Mouse (Mus musculus): ENCODE data around the gene Zscan26. TPM values are rescaled to one million over a fixed set of nuclear protein-coding genes. Genes with fewer than 3 reads are reported as not detected.
"Not testable (repeated sequence)": the region's sequence is repeated elsewhere in the genome, so short reads cannot be mapped to it uniquely, and the experiment has no call there.

Gene Zscan26
- polyA plus RNA-seq, 1 experiment from 2014 or later, result 22.0 TPM

- no peaks in the 10 kb centered on the region for H3K27me3 ChIP-seq (ENCODE audit: control insufficient read depth, insufficient read depth, low read length)
Measured at GRCm38 (mm10) chr13:21402287-21402846, 51.2 kb downstream of the Zscan26 start, which contains the start of gene Zkscan3. Zkscan3 (minus strand) TSS chr13:21402755.

DNA sequence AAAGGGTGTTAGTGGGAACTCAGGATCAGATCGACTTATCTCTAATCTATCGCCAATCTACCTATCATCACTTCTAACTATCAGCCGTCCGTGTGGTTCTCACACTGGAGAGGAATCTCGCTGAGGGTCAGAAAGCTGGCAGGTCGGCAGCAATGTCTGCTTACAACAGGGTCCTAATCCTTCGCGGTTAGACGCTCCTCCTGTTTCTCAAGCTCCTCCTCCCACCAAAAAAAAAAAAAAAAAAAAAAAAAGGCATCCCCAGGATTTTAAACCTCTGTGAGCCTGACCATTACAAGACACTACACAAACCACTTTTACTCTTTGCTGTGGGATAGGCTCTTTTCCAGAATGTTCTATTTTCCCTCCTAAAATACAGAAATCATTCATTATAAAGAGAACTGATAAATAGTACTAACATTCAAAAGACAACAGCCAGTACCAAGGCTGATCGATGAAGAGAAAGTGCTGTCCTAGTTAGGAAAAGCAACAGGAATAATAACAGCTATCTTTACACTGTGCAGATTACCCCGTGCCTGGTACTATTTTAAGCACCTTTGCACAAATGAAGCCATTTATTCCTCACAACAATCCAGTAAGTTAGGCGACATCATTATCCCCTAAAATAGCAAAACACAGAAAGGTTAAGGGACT is 51.8 kb downstream of the Zscan26 start:
- Histone ChIP-seq H3K4me1 (ENCODE audit: control insufficient read depth, insufficient read depth, low read length) (no peaks in the 10 kb centered on the region), H3K27me3 (ENCODE audit: control insufficient read depth, insufficient read depth, low read length) (no peaks in the 10 kb centered on the region), H3K4me3 (ENCODE audit: low read depth, low read length) (peak overlapping the region; percentile 87), H3K4me2 (ENCODE audit: low read depth, severe bottlenecking) (peak overlapping the region; percentile 64), H3K9ac (ENCODE audit: low read length) (peak overlapping the region; percentile 85), H3K9me3 (ENCODE audit: control insufficient read depth, low read length) (no peaks in the 10 kb centered on the region), H3K27ac (replicated peaks; ENCODE audit: low read depth, low read length) (no peak overlapping the region), H3K36me3 (ENCODE audit: control insufficient read depth, insufficient read depth, low read length) (no peaks in the 10 kb centered on the region)
- DNase-seq (ENCODE audit: low spot score), result peak; percentile 24
- ATAC-seq (ENCODE audit: insufficient number of reproducible peaks, low FRiP score, low TSS enrichment, low read depth), result peak; percentile 28; the same call in 1 of the 2 replicates
- 14% methylated on average over 12 of the region's 12 CpGs for WGBS

More at GRCm38 (mm10) chr13:21402287-21402846, 51.2 kb downstream of the Zscan26 start, which contains the start of gene Zkscan3:
- WGBS, result 0% methylated on average over 35 of the region's 35 CpGs
- ATAC-seq (ENCODE audit: insufficient number of reproducible peaks, low FRiP score, low TSS enrichment, low read depth) (peak; percentile 94), DNase-seq (ENCODE audit: low spot score) (peak; percentile 87)
- Histone ChIP-seq H3K27ac (replicated peaks; ENCODE audit: low read depth, low read length) (0 out of 2 replicates have a peak within 1 kb of the TSS, but pooled peaks have one; percentile 8), H3K36me3 (ENCODE audit: control insufficient read depth, insufficient read depth, low read length) (no peaks in the 10 kb centered on the region), H3K4me3 (ENCODE audit: low read depth, low read length) (peak within 1 kb of the TSS; percentile 87), H3K4me1 (ENCODE audit: control insufficient read depth, insufficient read depth, low read length) (no peaks in the 10 kb centered on the region), H3K9ac (ENCODE audit: low read length) (peak within 1 kb of the TSS; percentile 85), H3K9me3 (ENCODE audit: control insufficient read depth, low read length) (no peaks in the 10 kb centered on the region), H3K4me2 (ENCODE audit: low read depth, severe bottlenecking) (peak within 1 kb of the TSS; percentile 64)

GRCm38 (mm10) chr13:21401166-21401565 is 52.4 kb downstream of the Zscan26 start:
- WGBS, result 85% methylated on average over 3 of the region's 3 CpGs
- H3K9ac ChIP-seq (ENCODE audit: low read length), result peak overlapping the region; percentile 43; the same call in 1 of the 2 replicates
- H3K4me2 ChIP-seq (ENCODE audit: low read depth, severe bottlenecking), result peak overlapping the region; percentile 64

GRCm38 (mm10) chr13:21397486-21397885 is 56.0 kb downstream of the Zscan26 start:
- no peaks in the 10 kb centered on the region for H3K9me3 ChIP-seq (ENCODE audit: control insufficient read depth, low read length)
- DNase-seq (ENCODE audit: low spot score) (no peak), ATAC-seq (ENCODE audit: insufficient number of reproducible peaks, low FRiP score, low TSS enrichment, low read depth) (no peak)
- H3K27ac ChIP-seq (replicated peaks; ENCODE audit: low read depth, low read length), result no peak overlapping the region
- 90% methylated on average over 2 of the region's 2 CpGs for WGBS
- H3K9ac ChIP-seq (ENCODE audit: low read length), result no peak overlapping the region
- no peaks in the 10 kb centered on the region for H3K4me1 ChIP-seq (ENCODE audit: control insufficient read depth, insufficient read depth, low read length)
- H3K36me3 ChIP-seq (ENCODE audit: control insufficient read depth, insufficient read depth, low read length), result peaks cover 14% of the 10 kb centered on the region; the same call in 1 of the 2 replicates
- H3K4me2 ChIP-seq (ENCODE audit: low read depth, severe bottlenecking), result no peak overlapping the region
- H3K4me3 ChIP-seq (ENCODE audit: low read depth, low read length), result no peak overlapping the region
- H3K27me3 ChIP-seq (ENCODE audit: control insufficient read depth, insufficient read depth, low read length), result no peaks in the 10 kb centered on the region

More at GRCm38 (mm10) chr13:21401166-21401565, 52.4 kb downstream of the Zscan26 start:
- H3K27me3 ChIP-seq (ENCODE audit: control insufficient read depth, insufficient read depth, low read length), result no peaks in the 10 kb centered on the region
- H3K27ac ChIP-seq (replicated peaks; ENCODE audit: low read depth, low read length), result no peak overlapping the region
- ATAC-seq (ENCODE audit: insufficient number of reproducible peaks, low FRiP score, low TSS enrichment, low read depth) (no peak), DNase-seq (ENCODE audit: low spot score) (no peak)
- H3K4me3 ChIP-seq (ENCODE audit: low read depth, low read length), result peak overlapping the region; percentile 87
- H3K36me3 ChIP-seq (ENCODE audit: control insufficient read depth, insufficient read depth, low read length), result no peaks in the 10 kb centered on the region
- no peaks in the 10 kb centered on the region for H3K4me1 ChIP-seq (ENCODE audit: control insufficient read depth, insufficient read depth, low read length)
- no peaks in the 10 kb centered on the region for H3K9me3 ChIP-seq (ENCODE audit: control insufficient read depth, low read length)

DNA sequence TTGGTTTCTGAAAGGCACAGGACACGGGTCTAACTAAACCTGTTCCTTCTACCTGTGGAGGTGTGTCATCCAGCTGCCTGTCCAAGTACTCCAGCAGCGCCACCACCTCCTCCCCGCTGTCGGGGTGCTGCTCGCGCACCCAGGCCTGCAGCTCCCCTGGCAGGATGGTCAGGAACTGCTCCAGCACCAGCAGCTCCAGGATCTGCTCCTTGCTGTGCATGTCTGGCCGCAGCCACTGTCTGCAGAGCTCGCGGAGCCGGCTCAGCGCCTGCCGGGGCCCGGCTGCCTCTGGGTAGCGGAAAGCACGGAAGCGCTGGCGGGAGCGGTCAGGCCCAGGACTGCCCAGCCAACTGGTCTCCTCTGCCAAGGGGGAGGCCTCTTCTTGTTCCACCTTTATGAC is 57.5 kb downstream of the Zscan26 start:
- not testable (repeated sequence) for H3K4me1 ChIP-seq (ENCODE audit: control insufficient read depth, insufficient read depth, low read length); ATAC-seq (ENCODE audit: insufficient number of reproducible peaks, low FRiP score, low TSS enrichment, low read depth); H3K4me2 ChIP-seq (ENCODE audit: low read depth, severe bottlenecking); H3K27ac ChIP-seq (replicated peaks; ENCODE audit: low read depth, low read length); H3K9me3 ChIP-seq (ENCODE audit: control insufficient read depth, low read length); DNase-seq (ENCODE audit: low spot score); H3K27me3 ChIP-seq (ENCODE audit: control insufficient read depth, insufficient read depth, low read length); H3K9ac ChIP-seq (ENCODE audit: low read length); H3K4me3 ChIP-seq (ENCODE audit: low read depth, low read length)
- WGBS, result 83% methylated on average over 18 of the region's 18 CpGs
- H3K36me3 ChIP-seq (ENCODE audit: control insufficient read depth, insufficient read depth, low read length), result peaks cover 19% of the 10 kb centered on the region

- ATAC-seq (ENCODE audit: insufficient number of reproducible peaks, low FRiP score, low TSS enrichment, low read depth) (no peak), DNase-seq (ENCODE audit: low spot score) (no peak)
- WGBS, result 96% methylated on average over 6 of the region's 6 CpGs
- no peaks in the 10 kb centered on the region for H3K27me3 ChIP-seq (ENCODE audit: control insufficient read depth, insufficient read depth, low read length)
- no peak overlapping the region for H3K4me3 ChIP-seq (ENCODE audit: low read depth, low read length)
- H3K4me2 ChIP-seq (ENCODE audit: low read depth, severe bottlenecking), result no peak overlapping the region
- H3K36me3 ChIP-seq (ENCODE audit: control insufficient read depth, insufficient read depth, low read length), result peaks cover 22% of the 10 kb centered on the region
- H3K27ac ChIP-seq (replicated peaks; ENCODE audit: low read depth, low read length), result no peak overlapping the region
- no peak overlapping the region for H3K9ac ChIP-seq (ENCODE audit: low read length)
- H3K9me3 ChIP-seq (ENCODE audit: control insufficient read depth, low read length), result no peaks in the 10 kb centered on the region
- no peaks in the 10 kb centered on the region for H3K4me1 ChIP-seq (ENCODE audit: control insufficient read depth, insufficient read depth, low read length)
Measured at GRCm38 (mm10) chr13:21395623-21396022, 57.9 kb downstream of the Zscan26 start.

- no peak overlapping the region for H3K4me2 ChIP-seq (ENCODE audit: low read depth, severe bottlenecking)
- H3K27ac ChIP-seq (replicated peaks; ENCODE audit: low read depth, low read length), result no peak overlapping the region
- no peaks in the 10 kb centered on the region for H3K4me1 ChIP-seq (ENCODE audit: control insufficient read depth, insufficient read depth, low read length)
- WGBS, result 91% methylated on average over 1 of the region's 1 CpGs
- H3K36me3 ChIP-seq (ENCODE audit: control insufficient read depth, insufficient read depth, low read length), result peaks cover 26% of the 10 kb centered on the region
- DNase-seq (ENCODE audit: low spot score) (no peak), ATAC-seq (ENCODE audit: insufficient number of reproducible peaks, low FRiP score, low TSS enrichment, low read depth) (no peak)
- no peak overlapping the region for H3K4me3 ChIP-seq (ENCODE audit: low read depth, low read length)
- H3K27me3 ChIP-seq (ENCODE audit: control insufficient read depth, insufficient read depth, low read length), result no peaks in the 10 kb centered on the region
- H3K9me3 ChIP-seq (ENCODE audit: control insufficient read depth, low read length), result no peaks in the 10 kb centered on the region
- H3K9ac ChIP-seq (ENCODE audit: low read length), result no peak overlapping the region
Measured at GRCm38 (mm10) chr13:21395211-21395610, 58.3 kb downstream of the Zscan26 start.
